Mouse (Mus musculus): ENCODE results near the gene Gm17727. TPM values are rescaled to one million over a fixed set of nuclear protein-coding genes. Genes with fewer than 3 reads are reported as not detected.
"Not testable (repeated sequence)": the region's sequence is repeated elsewhere in the genome, so short reads cannot be mapped to it uniquely, and the experiment has no call there.

The Gm17727 gene
- polyA plus RNA-seq (2015; fragmentation: Nextera tagmentation; extraction: Ambion mirVana), result not detected in 2 replicates

GRCm38 (mm10) chr9:35778009-35778408 is at the start of gene Gm17727:
Gene Gm17727 (minus strand): TSS chr9:35778109.
- ATAC-seq (ENCODE audit: low FRiP score, low read depth), result no peak
- 64% methylated on average over 3 of the region's 3 CpGs for WGBS
- H3K36me3 ChIP-seq, result no peaks in the 10 kb centered on the region

GRCm38 (mm10) chr9:35817881-35818280 is 40.0 kb upstream of the Gm17727 start:
- H3K4me2 ChIP-seq (replicated peaks); H3K4me1 ChIP-seq; H3K36me3 ChIP-seq; ATAC-seq (ENCODE audit: low FRiP score, low read depth); H3K4me3 ChIP-seq; H3K27ac ChIP-seq; H3K9ac ChIP-seq; H3K27me3 ChIP-seq: not testable (repeated sequence)
- H3K9me3 ChIP-seq, result peaks cover 17% of the 10 kb centered on the region
- 93% methylated on average over 15 of the region's 15 CpGs for whole genome bisulfite sequencing

More at GRCm38 (mm10) chr9:35778009-35778408, at the start of gene Gm17727:
- H3K9ac ChIP-seq, result no peak within 1 kb of the TSS
- no peaks in the 10 kb centered on the region; the same call in 1 of the 2 replicates for H3K9me3 ChIP-seq
- H3K27ac ChIP-seq, result no peak within 1 kb of the TSS
- H3K4me2 ChIP-seq (replicated peaks), result no peak within 1 kb of the TSS
- no peaks in the 10 kb centered on the region for H3K27me3 ChIP-seq
- no peak within 1 kb of the TSS for H3K4me3 ChIP-seq
- H3K4me1 ChIP-seq, result no peaks in the 10 kb centered on the region

- H3K27me3 ChIP-seq, result no peaks in the 10 kb centered on the region
- H3K36me3 ChIP-seq, result no peaks in the 10 kb centered on the region
- H3K9me3 ChIP-seq, result 0 out of 2 replicates have a peak, but pooled peaks cover 4% of the 10 kb centered on the region
- H3K4me3 ChIP-seq, result no peak overlapping the region
- H3K27ac ChIP-seq, result no peak overlapping the region
- no peak overlapping the region for H3K4me2 ChIP-seq (replicated peaks)
- H3K4me1 ChIP-seq, result no peaks in the 10 kb centered on the region
- no peak overlapping the region for H3K9ac ChIP-seq
- no peak for ATAC-seq (ENCODE audit: low FRiP score, low read depth)
These were observed 20.2 kb upstream of the Gm17727 start for GRCm38 (mm10) chr9:35798146-35798545.

GRCm38 (mm10) chr9:35790001-35790400 is 12.1 kb upstream of the Gm17727 start, which contains the start of the genes Gm27235 and D730048I06Rik:
Gene Gm27235 (minus strand): TSS chr9:35790101.
Gene D730048I06Rik (minus strand): TSS chr9:35790112.
- no peak for ATAC-seq (ENCODE audit: low FRiP score, low read depth)
- Histone ChIP-seq H3K9me3 (0 out of 2 replicates have a peak, but pooled peaks cover under 1% of the 10 kb centered on the region), H3K27ac (no peak within 1 kb of the TSS), H3K27me3 (no peaks in the 10 kb centered on the region), H3K36me3 (no peaks in the 10 kb centered on the region), H3K9ac (no peak within 1 kb of the TSS), H3K4me3 (no peak within 1 kb of the TSS), H3K4me1 (no peaks in the 10 kb centered on the region), H3K4me2 (replicated peaks) (no peak within 1 kb of the TSS)
- WGBS, result 89% methylated on average over 3 of the region's 3 CpGs

- Histone ChIP-seq H3K36me3 (no peaks in the 10 kb centered on the region), H3K4me1 (no peaks in the 10 kb centered on the region), H3K27me3 (no peaks in the 10 kb centered on the region), H3K9ac (no peak overlapping the region), H3K9me3 (no peaks in the 10 kb centered on the region), H3K4me2 (replicated peaks) (no peak overlapping the region), H3K27ac (no peak overlapping the region), H3K4me3 (no peak overlapping the region)
- ATAC-seq (ENCODE audit: low FRiP score, low read depth), result no peak
These were observed 21.1 kb downstream of the Gm17727 start for GRCm38 (mm10) chr9:35756843-35757242.

- Histone ChIP-seq H3K4me2 (replicated peaks) (no peak within 1 kb of the TSS), H3K36me3 (no peaks in the 10 kb centered on the region), H3K27ac (no peak within 1 kb of the TSS), H3K4me3 (no peak within 1 kb of the TSS), H3K4me1 (no peaks in the 10 kb centered on the region), H3K27me3 (no peaks in the 10 kb centered on the region), H3K9me3 (peaks cover 3% of the 10 kb centered on the region), H3K9ac (no peak within 1 kb of the TSS)
- no peak for ATAC-seq (ENCODE audit: low FRiP score, low read depth)
These were observed 37.2 kb downstream of the Gm17727 start, which contains the start of gene Gm17677 for GRCm38 (mm10) chr9:35740749-35741148. Gene Gm17677 (plus strand): TSS chr9:35741049.

Other genes with a start within 250 kb of the Gm17727 start
- 4.3 and 4.5 TPM in 2 replicates for gene Ddx25, start 219.6 kb downstream of the Gm17727 start, polyA plus RNA-seq (2015; fragmentation: Nextera tagmentation; extraction: Ambion mirVana)
- 21.2 and 21.6 TPM in 2 replicates for gene Pus3, start 219.5 kb downstream of the Gm17727 start, polyA plus RNA-seq (2015; fragmentation: Nextera tagmentation; extraction: Ambion mirVana)
- 0.78 and 1.0 TPM in 2 replicates for gene Pate2, start 207.8 kb downstream of the Gm17727 start, polyA plus RNA-seq (2015; fragmentation: Nextera tagmentation; extraction: Ambion mirVana)
- 16.6 and 18.2 TPM in 2 replicates for gene Hyls1, start 207.7 kb downstream of the Gm17727 start, polyA plus RNA-seq (2015; fragmentation: Nextera tagmentation; extraction: Ambion mirVana)
- not detected in 2 replicates for gene Pate4, start 166.2 kb downstream of the Gm17727 start, polyA plus RNA-seq (2015; fragmentation: Nextera tagmentation; extraction: Ambion mirVana)
- gene Pate3, start 129.9 kb downstream of the Gm17727 start, polyA plus RNA-seq (2015; fragmentation: Nextera tagmentation; extraction: Ambion mirVana), result not detected in 2 replicates
- 0.08 TPM in 1 of 2 replicates, not detected in the other for gene Pate1, start 90.7 kb downstream of the Gm17727 start, polyA plus RNA-seq (2015; fragmentation: Nextera tagmentation; extraction: Ambion mirVana)
- not detected in 2 replicates for gene Gm17677, start 37.1 kb downstream of the Gm17727 start, polyA plus RNA-seq (2015; fragmentation: Nextera tagmentation; extraction: Ambion mirVana)
- gene Gm27235, start 12.0 kb upstream of the Gm17727 start, polyA plus RNA-seq (2015; fragmentation: Nextera tagmentation; extraction: Ambion mirVana), result not detected in 2 replicates
- gene D730048I06Rik, start 12.0 kb upstream of the Gm17727 start, polyA plus RNA-seq (2015; fragmentation: Nextera tagmentation; extraction: Ambion mirVana), result not detected in 2 replicates
- gene 9230110F15Rik, start 66.0 kb upstream of the Gm17727 start, polyA plus RNA-seq (2015; fragmentation: Nextera tagmentation; extraction: Ambion mirVana), result not detected in 2 replicates
- not detected in 2 replicates for gene 9230113P08Rik, start 130.3 kb upstream of the Gm17727 start, polyA plus RNA-seq (2015; fragmentation: Nextera tagmentation; extraction: Ambion mirVana)